Mouse (Mus musculus): Measurements from ENCODE around the gene Lnx2.

GRCm38 (mm10) chr5:146973353-146973752 is 103.0 kb downstream of the Lnx2 start:
- TF ChIP-seq CTCF (IDR thresholded peaks at IDR 0.05; ENCODE audit: borderline replicate concordance, insufficient read depth, low read length) (no peak), POLR2A (IDR thresholded peaks at IDR 0.05; ENCODE audit: low read depth, low read length) (no peak)
